Mouse (Mus musculus) erythroblast, embryonic 14.5 days (primary cell): ENCODE results near the gene Itpk1. TPM values are rescaled to one million over a fixed set of nuclear protein-coding genes. Genes with fewer than 3 reads are reported as not detected.
"Not testable (repeated sequence)": the region's sequence is repeated elsewhere in the genome, so short reads cannot be mapped to it uniquely, and the experiment has no call there.

ENCODE experiments used
- H3K27me3 ChIP-seq: 2 replicates; pipeline ENCODE4 v1.6.1; 2012; ENCODE audit warnings: inconsistent platforms; ENCODE audit not compliant: control insufficient read depth
- H3K36me3 ChIP-seq: 2 replicates; pipeline ENCODE4 v1.6.1; 2012; ENCODE audit warnings: mild to moderate bottlenecking, inconsistent platforms; ENCODE audit not compliant: control insufficient read depth
- H3K4me1 ChIP-seq: 2 replicates; pipeline ENCODE4 v1.6.1; 2012; ENCODE audit warnings: inconsistent platforms; ENCODE audit not compliant: control insufficient read depth
- H3K4me3 ChIP-seq: replicated peaks from 2 replicates; pipeline ENCODE3; 2012; ENCODE audit warnings: moderate library complexity, mild to moderate bottlenecking, inconsistent platforms
- H3K9me3 ChIP-seq: 2 replicates; pipeline ENCODE4 v1.6.1; 2012; ENCODE audit warnings: low read length, inconsistent platforms, mixed read lengths; ENCODE audit not compliant: control insufficient read depth
- GATA1 ChIP-seq: IDR thresholded peaks from 2 replicates; pipeline ENCODE4 v1.6.1; 2012; ENCODE audit warnings: low read length, inconsistent platforms, mixed read lengths
- TAL1 ChIP-seq: IDR thresholded peaks from 3 replicates; pipeline ENCODE4 v1.6.1; 2012; ENCODE audit warnings: low read length, inconsistent platforms, mixed read lengths
- polyA plus RNA-seq: library from polyadenylated mRNA; stranded (reverse); fragments of >175 nt; gene quantifications from 2 replicates; pipeline ENCODE4 v1.2.3, GENCODE M21; 2012

Itpk1 gene
- polyA plus RNA-seq, 1 experiment: 0.24 TPM

GRCm38 (mm10) chr12:102645911-102646585 lies 58.7 kb downstream of the Itpk1 start:
- TF ChIP-seq GATA1 (no peak), TAL1 (no peak)
- Histone ChIP-seq H3K4me1 (peaks cover 1% of the 10 kb centered on the region), H3K36me3 (no peaks in the 10 kb centered on the region), H3K9me3 (no peaks in the 10 kb centered on the region), H3K27me3 (no peaks in the 10 kb centered on the region), H3K4me3 (no peak overlapping the region)

DNA sequence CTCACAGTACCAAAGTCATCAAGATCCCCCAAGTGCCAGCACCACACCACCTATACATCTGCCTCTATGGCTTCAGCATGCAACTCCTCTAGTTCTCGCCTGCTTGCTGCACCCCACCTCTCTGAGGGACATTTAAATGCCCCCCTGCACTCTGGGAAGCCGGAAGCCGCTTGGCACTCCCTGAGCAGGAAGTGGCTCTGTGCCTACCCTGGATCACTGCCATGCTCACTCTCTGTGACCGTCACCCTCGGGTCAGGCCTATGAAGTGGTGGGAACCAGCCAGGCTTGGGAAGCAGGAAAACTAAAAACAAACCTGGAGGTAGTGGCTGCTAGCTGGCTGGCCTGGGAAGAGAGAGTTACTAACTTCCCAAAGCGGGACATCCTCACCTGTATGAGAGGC lies 61.4 kb downstream of the Itpk1 start:
- Histone ChIP-seq H3K36me3 (no peaks in the 10 kb centered on the region), H3K27me3 (no peaks in the 10 kb centered on the region), H3K4me1 (peaks cover 1% of the 10 kb centered on the region), H3K4me3 (no peak overlapping the region), H3K9me3 (no peaks in the 10 kb centered on the region)
- TF ChIP-seq GATA1 (no peak), TAL1 (no peak)

GRCm38 (mm10) chr12:102640436-102641163 lies 64.1 kb downstream of the Itpk1 start:
- no peaks in the 10 kb centered on the region for H3K27me3 ChIP-seq
- H3K9me3 ChIP-seq: no peaks in the 10 kb centered on the region
- H3K4me1 ChIP-seq: no peaks in the 10 kb centered on the region
- H3K4me3 ChIP-seq: no peak overlapping the region
- TF ChIP-seq TAL1 (no peak), GATA1 (no peak)
- no peaks in the 10 kb centered on the region for H3K36me3 ChIP-seq

DNA sequence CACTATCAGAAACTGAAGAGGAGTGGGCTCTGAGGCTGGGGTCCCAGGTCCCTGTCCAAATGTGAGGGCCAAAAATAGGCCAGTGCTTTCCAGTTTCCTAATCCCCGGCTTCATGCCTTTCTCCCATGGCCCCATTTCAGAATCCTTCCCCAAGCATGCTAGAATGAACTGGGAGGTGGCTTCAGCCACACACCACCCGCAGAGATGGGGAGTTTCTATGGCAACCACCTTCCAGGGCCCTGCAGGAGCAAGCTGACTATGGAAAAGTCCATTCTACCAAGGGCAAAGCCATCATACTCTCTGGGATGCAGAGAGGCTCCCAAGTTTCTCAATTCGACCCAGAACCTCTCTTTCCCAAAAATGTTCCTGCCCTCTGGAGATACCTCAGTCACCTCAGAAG lies 65.9 kb downstream of the Itpk1 start:
- TF ChIP-seq GATA1 (no peak), TAL1 (no peak)
- Histone ChIP-seq H3K4me1 (no peaks in the 10 kb centered on the region), H3K27me3 (no peaks in the 10 kb centered on the region), H3K4me3 (no peak overlapping the region), H3K36me3 (no peaks in the 10 kb centered on the region), H3K9me3 (no peaks in the 10 kb centered on the region)

- Histone ChIP-seq H3K36me3 (no peaks in the 10 kb centered on the region), H3K9me3 (no peaks in the 10 kb centered on the region), H3K4me1 (no peaks in the 10 kb centered on the region), H3K4me3 (no peak overlapping the region), H3K27me3 (no peaks in the 10 kb centered on the region)
- TF ChIP-seq GATA1: no peak
- no peak for TF ChIP-seq TAL1
Measured at GRCm38 (mm10) chr12:102637235-102637634, 67.5 kb downstream of the Itpk1 start.

DNA sequence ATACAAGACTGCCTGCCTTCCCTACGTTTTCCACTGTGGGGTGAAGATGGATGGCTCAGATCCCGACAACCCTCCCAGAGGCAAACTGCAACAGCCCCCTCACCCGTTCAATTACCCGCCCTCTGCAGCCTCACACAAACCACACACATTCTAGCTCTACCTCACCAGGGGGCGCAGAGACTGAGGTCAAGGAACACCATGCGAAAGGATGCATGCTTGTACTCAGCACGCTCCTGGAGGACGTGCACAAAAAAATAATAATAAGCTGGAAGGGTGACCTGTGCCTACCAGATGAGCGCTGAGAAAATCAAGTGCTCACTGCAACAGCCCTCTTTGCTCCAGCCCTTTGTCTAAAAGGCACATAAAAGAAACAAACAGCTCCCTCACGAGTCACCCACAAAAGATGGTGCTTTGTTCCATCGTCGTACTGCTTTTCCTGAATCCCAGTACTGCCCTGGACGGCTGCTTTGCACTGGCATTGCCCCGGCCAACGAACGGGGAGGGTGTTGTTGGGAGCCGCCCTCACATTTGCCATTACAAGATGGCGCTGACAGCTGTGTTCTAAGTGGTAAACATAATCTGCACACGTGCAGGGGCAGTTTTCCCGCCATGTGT lies 70.2 kb downstream of the Itpk1 start:
- no peaks in the 10 kb centered on the region for H3K36me3 ChIP-seq
- H3K4me1 ChIP-seq: peaks cover 4% of the 10 kb centered on the region
- no peak overlapping the region for H3K4me3 ChIP-seq
- H3K9me3 ChIP-seq: no peaks in the 10 kb centered on the region
- TF ChIP-seq GATA1: no peak
- no peak for TF ChIP-seq TAL1
- no peaks in the 10 kb centered on the region for H3K27me3 ChIP-seq

DNA sequence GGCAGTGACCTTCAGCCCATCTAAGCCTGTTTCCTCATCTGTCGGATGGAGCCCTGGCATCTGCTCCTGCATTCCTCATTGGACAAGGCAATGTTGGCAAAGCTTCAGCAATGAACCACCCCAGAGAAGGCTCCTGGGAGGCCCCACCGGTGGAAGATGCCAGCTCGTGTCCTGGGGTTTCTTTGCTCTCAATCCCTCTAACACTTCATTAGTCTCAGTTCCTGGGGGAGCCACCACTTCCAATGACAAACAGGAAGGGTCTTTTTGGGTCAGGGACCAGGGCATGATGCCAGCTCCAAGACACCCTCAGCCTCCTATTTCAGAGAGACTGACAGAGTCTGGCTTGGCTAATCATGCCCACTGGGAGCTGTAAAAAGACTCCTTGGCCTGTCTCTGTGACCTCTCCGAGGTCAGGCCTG lies 71.6 kb downstream of the Itpk1 start:
- H3K9me3 ChIP-seq: no peaks in the 10 kb centered on the region
- H3K36me3 ChIP-seq: no peaks in the 10 kb centered on the region
- no peak overlapping the region for H3K4me3 ChIP-seq
- no peaks in the 10 kb centered on the region for H3K27me3 ChIP-seq
- TF ChIP-seq GATA1: no peak
- TF ChIP-seq TAL1: no peak
- peaks cover 4% of the 10 kb centered on the region for H3K4me1 ChIP-seq

- no peak for TF ChIP-seq TAL1
- no peak for TF ChIP-seq GATA1
Measured at GRCm38 (mm10) chr12:102631690-102632089, 73.0 kb downstream of the Itpk1 start.

DNA sequence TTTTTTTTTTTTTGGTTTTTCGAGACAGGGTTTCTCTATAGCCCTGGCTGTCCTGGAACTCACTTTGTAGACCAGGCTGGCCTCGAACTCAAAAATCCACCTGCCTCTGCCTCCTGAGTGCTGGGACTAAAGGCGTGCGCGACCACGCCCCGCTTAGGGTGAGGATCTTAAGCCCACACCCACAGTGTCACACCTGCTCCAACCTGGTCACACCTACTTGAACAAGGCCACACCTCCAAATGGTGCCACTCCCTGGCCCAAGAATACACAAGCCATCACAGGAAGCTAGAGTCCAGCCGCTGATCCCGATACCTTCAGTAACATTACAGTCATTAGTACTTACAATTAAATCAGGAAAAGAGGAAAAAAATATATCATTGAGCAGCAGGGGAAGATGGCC lies 74.3 kb downstream of the Itpk1 start:
- not testable (repeated sequence) for H3K4me1 ChIP-seq

More at GRCm38 (mm10) chr12:102631690-102632089, 73.0 kb downstream of the Itpk1 start:
- H3K36me3 ChIP-seq: no peaks in the 10 kb centered on the region
- peaks cover 8% of the 10 kb centered on the region for H3K4me1 ChIP-seq
- no peaks in the 10 kb centered on the region for H3K9me3 ChIP-seq
- H3K4me3 ChIP-seq: no peak overlapping the region
- no peaks in the 10 kb centered on the region for H3K27me3 ChIP-seq

More for the DNA sequence above, 74.3 kb downstream of the Itpk1 start:
- H3K36me3 ChIP-seq, H3K9me3 ChIP-seq, H3K27me3 ChIP-seq, H3K4me3 ChIP-seq: not testable (repeated sequence)
